In the genomic region with DNA sequence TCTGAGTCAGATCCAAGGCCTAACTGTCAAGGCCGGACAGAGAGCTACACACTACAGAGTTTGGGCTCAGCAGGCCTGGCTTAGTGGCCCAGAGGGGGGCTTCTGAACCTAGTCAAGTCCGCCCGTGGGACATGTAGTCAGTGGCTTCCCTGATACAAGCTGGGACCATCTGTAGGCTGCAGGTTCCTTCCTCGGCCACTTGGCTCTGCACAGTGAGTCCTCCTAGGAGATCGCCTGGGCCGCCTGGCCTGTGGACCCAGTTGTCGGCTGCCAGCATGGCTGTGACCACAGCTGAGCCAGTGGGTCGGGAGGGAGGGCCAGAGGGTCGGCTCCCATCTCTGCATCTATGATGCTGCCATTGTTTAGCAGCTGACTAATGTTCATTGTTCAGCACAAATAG, we compare ENCODE assay signal across 11 mouse cellular contexts. TPM values are rescaled to one million over a fixed set of nuclear protein-coding genes. Genes with fewer than 3 reads are reported as not detected.
DNase-seq lines count a peak whose midpoint lies in the region; ATAC-seq and TF ChIP-seq lines count a peak whose summit lies in the region.
"Had no signal": no experiment of that assay in that cellular context is flagged by ENCODE, and none has a peak within 500 bp of the region (broad histone marks: within the 10 kb centered on the region; RNA-seq: fewer than 3 reads in every experiment).

No protein-coding gene starts in this region.

- peak overlapping the region; percentile 96 for H3K9ac ChIP-seq in midbrain, embryonic 16.5 days (ENCODE audit: low read depth, low read length)
- H3K9ac ChIP-seq: liver, embryonic 14.5 days had no signal

- no peak for TF ChIP-seq POLR2A in cerebellum, adult 2 months (IDR thresholded peaks at IDR 0.05; ENCODE audit: borderline replicate concordance, insufficient read depth, low read length)
- TF ChIP-seq POLR2A in cortical plate, adult 2 months (IDR thresholded peaks at IDR 0.05; ENCODE audit: extremely low read depth, insufficient read depth, low read length): no peak

- H3K4me3 ChIP-seq in cerebellum, adult 2 months (replicated peaks; ENCODE audit: insufficient read depth, low read depth, low read length): no peak overlapping the region
- H3K4me3 ChIP-seq in cortical plate, adult 2 months (ENCODE audit: insufficient read depth, low read length): 0 out of 2 replicates have a peak overlapping the region, but pooled peaks have one; percentile 3
- H3K4me3 ChIP-seq in hindbrain, embryonic 10.5 days: peak overlapping the region; percentile 88
- H3K4me3 ChIP-seq in midbrain, embryonic 16.5 days (ENCODE audit: low read depth, low read length): peak overlapping the region; percentile 89

- WGBS in cerebellum, adult 2 months: 19% methylated on average over 9 of the region's 9 CpGs
- 34% methylated on average over 9 of the region's 9 CpGs for WGBS in hindbrain, embryonic 10.5 days
- 18% methylated on average over 9 of the region's 9 CpGs for WGBS in midbrain, embryonic 16.5 days

- ATAC-seq in midbrain, embryonic 16.5 days: no peak
- ATAC-seq: CD4-positive, CD25-positive, alpha-beta regulatory T cell, adult 4 months had no signal

- peak; percentile 42 to 43 for DNase-seq in cerebellum, adult 2 months
- no peak for DNase-seq in cerebellum, postnatal 14 days
- peak; percentile 49 for DNase-seq in hindbrain, embryonic 10.5 days (ENCODE audit: low spot score)
- DNase-seq in thymus, postnatal 14 days: no peak
- DNase-seq in heart, adult 9 months (ENCODE audit: low spot score in 2 of 2): no peak
- DNase-seq in urinary bladder, postnatal 14 days (ENCODE audit: low spot score): no peak
- DNase-seq: thymus, postnatal 25 days had no signal

- H3K36me3 ChIP-seq in hindbrain, embryonic 10.5 days: peaks cover 24% of the 10 kb centered on the region; the same call in 1 of the 2 replicates
- H3K36me3 ChIP-seq in midbrain, embryonic 16.5 days (ENCODE audit: control insufficient read depth, insufficient read depth, low read length): no peaks in the 10 kb centered on the region

- H3K27me3 ChIP-seq in cerebellum, adult 2 months (ENCODE audit: control insufficient read depth, insufficient read depth, low read length): no peaks in the 10 kb centered on the region
- peaks cover 21% of the 10 kb centered on the region for H3K27me3 ChIP-seq in hindbrain, embryonic 10.5 days (ENCODE audit: insufficient read depth, poor library complexity, severe bottlenecking)
- H3K27me3 ChIP-seq in midbrain, embryonic 16.5 days (ENCODE audit: control insufficient read depth, insufficient read depth, low read depth, low read length): no peaks in the 10 kb centered on the region

- no peak overlapping the region for H3K27ac ChIP-seq in cerebellum, adult 2 months (ENCODE audit: insufficient read depth, low read length)
- H3K27ac ChIP-seq in cortical plate, adult 2 months (ENCODE audit: insufficient read depth, low read length): no peak overlapping the region
- peak overlapping the region; percentile 97 for H3K27ac ChIP-seq in hindbrain, embryonic 10.5 days
- no peak overlapping the region for H3K27ac ChIP-seq in midbrain, embryonic 16.5 days (ENCODE audit: low read length)
- H3K27ac ChIP-seq: liver, embryonic 14.5 days had no signal

- no peaks in the 10 kb centered on the region for H3K9me3 ChIP-seq in hindbrain, embryonic 10.5 days
- no peaks in the 10 kb centered on the region for H3K9me3 ChIP-seq in midbrain, embryonic 16.5 days (replicated peaks; ENCODE audit: control insufficient read depth, low read length, poor library complexity, severe bottlenecking)

- TF ChIP-seq CTCF in cerebellum, adult 2 months (IDR thresholded peaks at IDR 0.05; ENCODE audit: borderline replicate concordance, insufficient read depth, low read depth, low read length): no peak
- TF ChIP-seq CTCF in cortical plate, adult 2 months (IDR thresholded peaks at IDR 0.05; ENCODE audit: extremely low read depth, insufficient read depth, low read length): no peak

- peaks cover 17% of the 10 kb centered on the region; the same call in 1 of the 2 replicates for H3K4me1 ChIP-seq in cerebellum, adult 2 months (ENCODE audit: control insufficient read depth, insufficient read depth, low read length)
- peaks cover 1% of the 10 kb centered on the region; the same call in 1 of the 2 replicates for H3K4me1 ChIP-seq in cortical plate, adult 2 months (ENCODE audit: control insufficient read depth, insufficient read depth, low read length)
- peaks cover 98% of the 10 kb centered on the region for H3K4me1 ChIP-seq in hindbrain, embryonic 10.5 days (replicated peaks)
- peaks cover 39% of the 10 kb centered on the region for H3K4me1 ChIP-seq in midbrain, embryonic 16.5 days (ENCODE audit: control insufficient read depth, insufficient read depth, low read length)

- peak overlapping the region; percentile 89 for H3K4me2 ChIP-seq in midbrain, embryonic 16.5 days (ENCODE audit: low read length)

RNA-seq across cellular contexts. Expression of a gene that starts 3.9 kb away (rescaled TPM):
- 27.3 and 28.9 TPM in 2 replicates for polyA plus RNA-seq in cerebellum, adult 2 months (2012; rRNA removed)
- polyA plus RNA-seq in cortical plate, adult 2 months (2012; rRNA removed): 19.0 and 19.2 TPM in 2 replicates
- polyA plus RNA-seq in hindbrain, embryonic 10.5 days (2016; fragmentation: Nextera tagmentation; extraction: Ambion mirVana): 6.6 and 7.2 TPM in 2 replicates
- polyA plus RNA-seq in midbrain, embryonic 16.5 days (2015; fragmentation: Nextera tagmentation; extraction: Ambion mirVana): 13.2 and 13.4 TPM in 2 replicates

Comparison
In these comparisons a context has a peak if more than half of its experiments do, and no peak if none do; other contexts are left out.
1. DNase-seq: peak in cerebellum, adult 2 months (2 of 2) and hindbrain, embryonic 10.5 days (single experiment); none in cerebellum, postnatal 14 days (0 of 2), thymus, postnatal 14 days (single experiment), heart, adult 9 months (0 of 2) and urinary bladder, postnatal 14 days (single experiment).